Mouse (Mus musculus) liver, embryonic 14.5 days (tissue): ENCODE results near the gene Pex16.

Experiments used
- CTCF ChIP-seq: IDR thresholded peaks from 2 replicates; pipeline ENCODE4 v1.5.1; 2016; ENCODE audit warnings: antibody characterized with exemption, low read depth, control low read depth
- EP300 ChIP-seq: IDR thresholded peaks from 2 replicates; pipeline ENCODE4 v1.6.1; 2016; ENCODE audit warnings: antibody characterized with exemption, low read depth

DNA sequence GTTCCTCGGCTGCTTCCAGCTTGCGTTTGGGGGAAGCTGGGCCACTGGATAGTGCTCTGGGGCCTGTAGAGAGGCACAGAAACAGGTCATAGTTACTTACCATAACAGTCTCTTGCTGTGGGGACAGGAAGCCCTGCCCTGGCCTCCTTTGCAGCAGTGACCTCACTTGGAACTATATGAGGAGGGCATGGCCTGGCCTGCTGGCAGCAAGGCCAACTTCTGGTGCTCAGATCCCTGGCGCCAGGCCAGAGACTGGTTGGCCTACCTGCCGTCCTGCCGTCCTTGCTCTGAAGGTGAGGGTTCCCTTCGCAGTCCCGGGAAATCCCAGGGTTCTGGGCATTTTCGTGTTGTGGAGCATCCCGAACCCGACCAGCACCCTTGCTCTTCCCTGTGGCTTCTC, 37.2 kb downstream of the Pex16 start:
- TF ChIP-seq CTCF (no peak), EP300 (no peak)
